Mouse (Mus musculus): ENCODE results near the gene Slc18a2. TPM values are rescaled to one million over a fixed set of nuclear protein-coding genes. Genes with fewer than 3 reads are reported as not detected.

Slc18a2 gene
- 28.7 and 30.0 TPM in 2 replicates for polyA plus RNA-seq (2015; fragmentation: Nextera tagmentation; extraction: Ambion mirVana)

GRCm38 (mm10) chr19:59260718-59261442 is at the start of gene Slc18a2:
Gene Slc18a2 (plus strand): TSS chr19:59260896.
- peak within 1 kb of the TSS; percentile 65 for H3K9ac ChIP-seq (ENCODE audit: low read depth, low read length)
- ATAC-seq: peak; percentile 75
- under 1% methylated on average over 55 of the region's 55 CpGs for WGBS
- H3K27ac ChIP-seq (ENCODE audit: low read length): peak within 1 kb of the TSS; percentile 47; the same call in 1 of the 2 replicates
- H3K36me3 ChIP-seq (ENCODE audit: control insufficient read depth, insufficient read depth, low read length): no peaks in the 10 kb centered on the region
- peak within 1 kb of the TSS; percentile 75 for H3K4me2 ChIP-seq (ENCODE audit: low read length)
- peaks cover 4% of the 10 kb centered on the region; the same call in 1 of the 2 replicates for H3K9me3 ChIP-seq (replicated peaks; ENCODE audit: control insufficient read depth, low read length, poor library complexity, severe bottlenecking)
- peaks cover 15% of the 10 kb centered on the region for H3K4me1 ChIP-seq (ENCODE audit: control insufficient read depth, insufficient read depth, low read length)
- H3K27me3 ChIP-seq (ENCODE audit: control insufficient read depth, insufficient read depth, low read depth, low read length): peaks cover 8% of the 10 kb centered on the region
- H3K4me3 ChIP-seq (ENCODE audit: low read depth, low read length): peak within 1 kb of the TSS; percentile 44

GRCm38 (mm10) chr19:59216891-59217290 is 43.8 kb upstream of the Slc18a2 start:
- peaks cover 4% of the 10 kb centered on the region for H3K27me3 ChIP-seq (ENCODE audit: control insufficient read depth, insufficient read depth, low read depth, low read length)
- no peak overlapping the region for H3K4me3 ChIP-seq (ENCODE audit: low read depth, low read length)
- no peaks in the 10 kb centered on the region for H3K4me1 ChIP-seq (ENCODE audit: control insufficient read depth, insufficient read depth, low read length)
- H3K4me2 ChIP-seq (ENCODE audit: low read length): no peak overlapping the region
- no peaks in the 10 kb centered on the region for H3K36me3 ChIP-seq (ENCODE audit: control insufficient read depth, insufficient read depth, low read length)
- H3K9me3 ChIP-seq (replicated peaks; ENCODE audit: control insufficient read depth, low read length, poor library complexity, severe bottlenecking): no peaks in the 10 kb centered on the region
- no peak for ATAC-seq
- H3K9ac ChIP-seq (ENCODE audit: low read depth, low read length): no peak overlapping the region
- no peak overlapping the region for H3K27ac ChIP-seq (ENCODE audit: low read length)
- WGBS: 84% methylated on average over 3 of the region's 3 CpGs

- Histone ChIP-seq H3K9ac (ENCODE audit: low read depth, low read length) (no peak within 1 kb of the TSS), H3K4me3 (ENCODE audit: low read depth, low read length) (no peak within 1 kb of the TSS), H3K4me2 (ENCODE audit: low read length) (no peak within 1 kb of the TSS), H3K4me1 (ENCODE audit: control insufficient read depth, insufficient read depth, low read length) (no peaks in the 10 kb centered on the region), H3K9me3 (replicated peaks; ENCODE audit: control insufficient read depth, low read length, poor library complexity, severe bottlenecking) (no peaks in the 10 kb centered on the region), H3K27me3 (ENCODE audit: control insufficient read depth, insufficient read depth, low read depth, low read length) (peaks cover 4% of the 10 kb centered on the region; the same call in 1 of the 2 replicates), H3K36me3 (ENCODE audit: control insufficient read depth, insufficient read depth, low read length) (no peaks in the 10 kb centered on the region), H3K27ac (ENCODE audit: low read length) (no peak within 1 kb of the TSS)
- ATAC-seq: no peak
- WGBS: 84% methylated on average over 8 of the region's 8 CpGs
These were observed 41.7 kb upstream of the Slc18a2 start, which contains the start of gene Kcnk18 for GRCm38 (mm10) chr19:59218991-59219390. Gene Kcnk18 (plus strand): TSS chr19:59219214.

- Histone ChIP-seq H3K4me1 (ENCODE audit: control insufficient read depth, insufficient read depth, low read length) (no peaks in the 10 kb centered on the region), H3K27me3 (ENCODE audit: control insufficient read depth, insufficient read depth, low read depth, low read length) (peaks cover 4% of the 10 kb centered on the region; the same call in 1 of the 2 replicates), H3K4me3 (ENCODE audit: low read depth, low read length) (no peak overlapping the region), H3K27ac (ENCODE audit: low read length) (no peak overlapping the region), H3K4me2 (ENCODE audit: low read length) (no peak overlapping the region), H3K9me3 (replicated peaks; ENCODE audit: control insufficient read depth, low read length, poor library complexity, severe bottlenecking) (no peaks in the 10 kb centered on the region), H3K9ac (ENCODE audit: low read depth, low read length) (no peak overlapping the region), H3K36me3 (ENCODE audit: control insufficient read depth, insufficient read depth, low read length) (no peaks in the 10 kb centered on the region)
- 42% methylated on average over 3 of the region's 3 CpGs for WGBS
- no peak for ATAC-seq
These were observed 39.6 kb upstream of the Slc18a2 start for GRCm38 (mm10) chr19:59221131-59221530.

GRCm38 (mm10) chr19:59228376-59228775 is 32.3 kb upstream of the Slc18a2 start:
- no peaks in the 10 kb centered on the region for H3K36me3 ChIP-seq (ENCODE audit: control insufficient read depth, insufficient read depth, low read length)
- no peak overlapping the region for H3K27ac ChIP-seq (ENCODE audit: low read length)
- WGBS: 81% methylated on average over 3 of the region's 3 CpGs
- no peaks in the 10 kb centered on the region for H3K9me3 ChIP-seq (replicated peaks; ENCODE audit: control insufficient read depth, low read length, poor library complexity, severe bottlenecking)
- H3K9ac ChIP-seq (ENCODE audit: low read depth, low read length): no peak overlapping the region
- H3K27me3 ChIP-seq (ENCODE audit: control insufficient read depth, insufficient read depth, low read depth, low read length): no peaks in the 10 kb centered on the region
- ATAC-seq: no peak
- no peak overlapping the region for H3K4me2 ChIP-seq (ENCODE audit: low read length)
- no peaks in the 10 kb centered on the region for H3K4me1 ChIP-seq (ENCODE audit: control insufficient read depth, insufficient read depth, low read length)
- no peak overlapping the region for H3K4me3 ChIP-seq (ENCODE audit: low read depth, low read length)

GRCm38 (mm10) chr19:59232786-59233185 is 27.9 kb upstream of the Slc18a2 start:
- 73% methylated on average over 5 of the region's 5 CpGs for WGBS

GRCm38 (mm10) chr19:59235001-59235400 is 25.7 kb upstream of the Slc18a2 start:
- no peaks in the 10 kb centered on the region for H3K9me3 ChIP-seq (replicated peaks; ENCODE audit: control insufficient read depth, low read length, poor library complexity, severe bottlenecking)

More at GRCm38 (mm10) chr19:59232786-59233185, 27.9 kb upstream of the Slc18a2 start:
- Histone ChIP-seq H3K4me2 (ENCODE audit: low read length) (no peak overlapping the region), H3K9me3 (replicated peaks; ENCODE audit: control insufficient read depth, low read length, poor library complexity, severe bottlenecking) (no peaks in the 10 kb centered on the region), H3K9ac (ENCODE audit: low read depth, low read length) (no peak overlapping the region), H3K36me3 (ENCODE audit: control insufficient read depth, insufficient read depth, low read length) (no peaks in the 10 kb centered on the region), H3K27me3 (ENCODE audit: control insufficient read depth, insufficient read depth, low read depth, low read length) (no peaks in the 10 kb centered on the region; the same call in 1 of the 2 replicates), H3K27ac (ENCODE audit: low read length) (no peak overlapping the region), H3K4me1 (ENCODE audit: control insufficient read depth, insufficient read depth, low read length) (no peaks in the 10 kb centered on the region), H3K4me3 (ENCODE audit: low read depth, low read length) (no peak overlapping the region)
- no peak for ATAC-seq

GRCm38 (mm10) chr19:59236046-59236445 is 24.6 kb upstream of the Slc18a2 start:
- no peak overlapping the region for H3K4me2 ChIP-seq (ENCODE audit: low read length)
- H3K27ac ChIP-seq (ENCODE audit: low read length): no peak overlapping the region
- H3K27me3 ChIP-seq (ENCODE audit: control insufficient read depth, insufficient read depth, low read depth, low read length): no peaks in the 10 kb centered on the region; the same call in none of the 2 replicates
- H3K9me3 ChIP-seq (replicated peaks; ENCODE audit: control insufficient read depth, low read length, poor library complexity, severe bottlenecking): no peaks in the 10 kb centered on the region
- H3K9ac ChIP-seq (ENCODE audit: low read depth, low read length): no peak overlapping the region
- 75% methylated on average over 6 of the region's 6 CpGs for WGBS
- ATAC-seq: no peak
- no peaks in the 10 kb centered on the region for H3K36me3 ChIP-seq (ENCODE audit: control insufficient read depth, insufficient read depth, low read length)
- H3K4me1 ChIP-seq (ENCODE audit: control insufficient read depth, insufficient read depth, low read length): no peaks in the 10 kb centered on the region
- H3K4me3 ChIP-seq (ENCODE audit: low read depth, low read length): no peak overlapping the region

More at GRCm38 (mm10) chr19:59235001-59235400, 25.7 kb upstream of the Slc18a2 start:
- Histone ChIP-seq H3K9ac (ENCODE audit: low read depth, low read length) (no peak overlapping the region), H3K27ac (ENCODE audit: low read length) (no peak overlapping the region), H3K27me3 (ENCODE audit: control insufficient read depth, insufficient read depth, low read depth, low read length) (no peaks in the 10 kb centered on the region; the same call in none of the 2 replicates), H3K36me3 (ENCODE audit: control insufficient read depth, insufficient read depth, low read length) (no peaks in the 10 kb centered on the region), H3K4me1 (ENCODE audit: control insufficient read depth, insufficient read depth, low read length) (no peaks in the 10 kb centered on the region), H3K4me2 (ENCODE audit: low read length) (no peak overlapping the region), H3K4me3 (ENCODE audit: low read depth, low read length) (no peak overlapping the region)
- 88% methylated on average over 18 of the region's 18 CpGs for WGBS
- no peak for ATAC-seq

GRCm38 (mm10) chr19:59238630-59239029 is 22.1 kb upstream of the Slc18a2 start:
- WGBS: 82% methylated on average over 3 of the region's 3 CpGs
- Histone ChIP-seq H3K36me3 (ENCODE audit: control insufficient read depth, insufficient read depth, low read length) (no peaks in the 10 kb centered on the region), H3K4me2 (ENCODE audit: low read length) (no peak overlapping the region), H3K27me3 (ENCODE audit: control insufficient read depth, insufficient read depth, low read depth, low read length) (no peaks in the 10 kb centered on the region; the same call in none of the 2 replicates), H3K4me1 (ENCODE audit: control insufficient read depth, insufficient read depth, low read length) (no peaks in the 10 kb centered on the region), H3K4me3 (ENCODE audit: low read depth, low read length) (no peak overlapping the region), H3K9ac (ENCODE audit: low read depth, low read length) (no peak overlapping the region), H3K27ac (ENCODE audit: low read length) (no peak overlapping the region), H3K9me3 (replicated peaks; ENCODE audit: control insufficient read depth, low read length, poor library complexity, severe bottlenecking) (no peaks in the 10 kb centered on the region)
- no peak for ATAC-seq
